Mouse (Mus musculus) heart, postnatal 36 days (tissue): ENCODE data around the gene Ppfibp1. TPM values are rescaled to one million over a fixed set of nuclear protein-coding genes. Genes with fewer than 3 reads are reported as not detected.

Experiments
- DNase-seq, 2 experiments: peaks; one replicate each; pipeline ENCODE4 v3.0.0; 2021 to 2022
- intact Hi-C: fragments of 180-260 bp; cut with DNase I; formaldehyde crosslinking; loops from one replicate; pipeline ENCODE4 v1.15.1; 2025
- total RNA-seq, 2 experiments: library from RNA; stranded (reverse); gene quantifications; 2 replicates each; pipeline ENCODE4 v1.2.3; 2021

Ppfibp1 gene
- total RNA-seq, 2 experiments from 2014 or later = 111 to 115 TPM

- no peak for DNase-seq
- intact Hi-C loops = no loop called here
Observed at GRCm38 (mm10) chr6:147075808-147076387, 187.6 kb downstream of the Ppfibp1 start.

DNA sequence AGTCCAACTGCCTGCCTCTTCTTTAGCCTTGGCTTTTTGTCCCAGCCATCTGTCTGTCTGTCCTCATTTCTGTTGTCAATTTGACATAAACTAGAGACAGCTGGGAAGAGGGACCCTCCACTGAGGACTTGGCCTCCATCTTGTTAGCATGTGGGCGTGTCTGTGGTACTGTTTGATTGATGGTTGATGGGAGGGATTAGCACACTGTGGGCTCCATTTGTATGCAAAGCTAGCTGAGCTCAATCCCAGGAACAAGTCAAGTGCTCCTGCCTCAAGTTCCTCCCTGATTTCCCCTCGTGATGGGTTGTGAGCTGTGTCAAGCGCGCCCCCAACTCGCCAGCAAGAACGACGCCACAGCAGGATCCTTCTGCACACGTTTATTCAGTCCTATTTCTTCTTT, 188.6 kb downstream of the Ppfibp1 start:
- no peak for DNase-seq
- intact Hi-C loops = no loop called here

GRCm38 (mm10) chr6:147079919-147080318, 191.6 kb downstream of the Ppfibp1 start:
- no peak for DNase-seq
- intact Hi-C loops = no loop called here

Other genes with a start within 250 kb of the Ppfibp1 start
- 10 to 100 TPM; 46.6 to 48.5 TPM for gene Med21, start 245.9 kb upstream of the Ppfibp1 start, total RNA-seq
- 10 to 100 TPM; 15.8 to 18.0 TPM for gene Tm7sf3, start 245.7 kb upstream of the Ppfibp1 start, total RNA-seq
- 10 to 100 TPM; 12.8 to 13.7 TPM for gene Stk38l, start 163.5 kb upstream of the Ppfibp1 start, total RNA-seq
- 1 to 10 TPM in 1 of 2 experiments, under 1 TPM in 1; 0.78 to 1.0 TPM for gene Arntl2, start 92.4 kb upstream of the Ppfibp1 start, total RNA-seq
- gene Smco2, start 38.4 kb upstream of the Ppfibp1 start, total RNA-seq = 1 to 10 TPM; 2.5 to 3.4 TPM
- not detected for gene 1700034J05Rik, start 65.9 kb downstream of the Ppfibp1 start, total RNA-seq
- 1 to 10 TPM in 1 of 2 experiments, under 1 TPM in 1; 0.87 to 1.2 TPM for gene Rep15, start 144.1 kb downstream of the Ppfibp1 start, total RNA-seq
- gene Mrps35, start 154.3 kb downstream of the Ppfibp1 start, total RNA-seq = 100 to 1,000 TPM; 195 to 200 TPM
- gene Mansc4, start 198.5 kb downstream of the Ppfibp1 start, total RNA-seq = not detected
- gene Klhl42, start 202.9 kb downstream of the Ppfibp1 start, total RNA-seq = 1 to 10 TPM; 5.7 to 6.9 TPM